Mouse (Mus musculus) ovary, postnatal 14 days (tissue): ENCODE results near the gene Slfn14.
"Not testable (repeated sequence)": the region's sequence is repeated elsewhere in the genome, so short reads cannot be mapped to it uniquely, and the experiment has no call there.

ENCODE experiments used
- DNase-seq: peaks from one replicate; pipeline ENCODE4 v3.0.0; 2022; ENCODE audit warnings: low spot score

Slfn14 gene

GRCm38 (mm10) chr11:83286566-83286965 is at the start of gene Slfn14:
Slfn14 (minus strand) TSS chr11:83286726.
- DNase-seq = no peak

DNA sequence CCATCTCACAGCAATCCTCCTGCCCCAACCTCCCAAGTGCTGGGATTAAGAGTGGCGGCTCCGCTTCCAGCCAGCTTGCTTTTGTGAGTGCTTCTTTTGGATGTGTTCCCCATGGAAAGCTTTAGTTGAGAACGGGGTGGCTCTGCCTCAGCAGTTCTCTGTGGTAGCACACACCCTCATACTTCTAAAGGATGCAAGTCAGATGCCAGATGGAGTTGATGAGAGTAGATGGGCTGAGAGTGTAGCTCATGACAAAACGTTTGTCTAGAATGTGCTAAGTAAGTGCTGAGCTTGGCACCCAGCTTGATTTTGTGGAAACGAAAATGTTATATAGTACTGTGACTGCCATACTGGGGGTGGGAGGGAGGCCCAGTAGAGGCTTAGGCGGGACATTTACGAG is 49.3 kb upstream of the Slfn14 start:
- no peak for DNase-seq

GRCm38 (mm10) chr11:83327427-83327826 is 40.9 kb upstream of the Slfn14 start:
- DNase-seq = peak; percentile 19

DNA sequence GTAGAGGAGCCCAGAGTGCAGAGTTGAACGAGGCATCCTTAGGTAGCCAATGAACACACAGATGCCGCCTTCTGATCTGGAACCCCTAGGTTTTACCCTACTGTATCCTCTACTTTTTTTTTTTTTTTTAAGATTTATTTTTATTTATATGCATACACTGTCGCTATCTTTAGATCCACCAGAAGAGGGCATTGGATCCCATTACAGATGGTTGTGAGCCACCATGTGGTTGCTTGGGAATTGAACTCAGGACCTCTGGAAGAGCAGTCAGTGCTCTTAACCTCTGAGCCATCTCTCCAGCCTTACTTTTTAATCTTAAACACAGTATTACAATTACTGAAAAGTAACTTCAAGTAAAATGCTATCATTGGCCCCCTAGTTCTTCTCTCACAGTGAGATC is 40.2 kb upstream of the Slfn14 start:
- not testable (repeated sequence) for DNase-seq

DNA sequence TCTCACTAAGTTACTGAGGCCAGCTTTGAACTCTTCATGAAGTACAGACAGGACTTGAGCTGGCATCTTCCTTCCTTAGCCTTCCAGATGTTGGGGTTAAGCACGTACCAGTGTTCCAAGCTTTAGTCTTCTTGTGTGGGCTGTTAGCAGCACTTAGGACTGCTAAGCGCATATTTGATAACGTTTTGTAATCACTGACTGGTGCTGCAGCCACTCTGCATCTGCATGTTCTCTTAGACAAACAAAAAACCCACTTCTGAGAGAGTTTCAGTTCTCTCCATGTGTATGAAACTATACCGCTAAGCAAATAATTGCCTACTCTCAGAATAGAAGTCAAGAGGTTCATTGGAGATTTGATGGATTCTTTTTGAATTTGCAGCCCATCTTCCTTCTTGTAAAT is 32.5 kb upstream of the Slfn14 start:
- DNase-seq = no peak

DNA sequence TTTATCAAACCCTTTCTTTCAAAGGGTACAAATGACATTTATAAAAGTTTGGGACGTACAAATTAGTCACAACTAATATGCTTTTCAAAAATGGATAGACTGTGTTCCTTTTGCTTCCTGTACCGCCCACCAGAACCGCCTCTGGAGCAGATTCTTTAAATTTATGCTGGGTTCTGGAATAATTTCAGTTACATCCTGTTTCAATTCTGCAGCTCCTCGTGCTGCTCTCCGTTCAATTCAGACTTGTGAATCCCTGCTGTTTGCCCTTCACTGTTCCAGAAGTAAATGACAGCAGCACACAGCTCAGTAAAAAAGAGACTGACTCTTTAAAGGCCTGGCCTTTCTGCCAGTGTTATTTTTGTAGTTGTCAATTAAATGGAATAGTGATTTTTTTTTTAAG is 25.9 kb upstream of the Slfn14 start:
- no peak for DNase-seq

DNA sequence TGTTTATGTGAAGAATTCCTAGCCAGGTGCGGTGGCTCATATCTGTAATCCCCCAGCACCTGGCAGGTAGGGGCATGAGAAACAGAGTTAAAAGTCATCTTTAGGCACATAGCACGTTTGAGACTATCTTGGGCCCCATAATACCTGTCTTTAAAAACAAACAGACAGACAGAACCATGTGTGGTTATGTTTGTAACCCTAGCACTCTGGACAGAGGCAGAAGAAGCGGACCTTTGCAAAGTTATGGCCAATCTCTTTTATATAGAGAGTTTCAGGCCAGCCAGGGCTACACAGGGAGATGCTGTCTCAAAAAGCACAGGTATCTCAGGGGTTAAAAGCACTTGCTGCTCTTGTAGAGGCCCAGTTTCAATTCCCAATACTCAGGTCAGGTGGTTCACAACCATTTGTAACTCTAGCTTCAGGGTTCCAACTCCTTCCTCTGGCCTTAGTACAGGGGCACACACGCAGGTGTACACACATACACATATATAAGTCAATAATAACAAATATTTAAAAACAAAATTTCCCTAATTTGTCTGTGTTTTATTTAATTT is 20.3 kb upstream of the Slfn14 start:
- no peak for DNase-seq

- DNase-seq = no peak
Observed at GRCm38 (mm10) chr11:83304485-83304884, 18.0 kb upstream of the Slfn14 start.

- no peak for DNase-seq
Observed at GRCm38 (mm10) chr11:83303751-83304150, 17.2 kb upstream of the Slfn14 start.

- DNase-seq = peak; percentile 95
Observed at GRCm38 (mm10) chr11:83302526-83303251, 16.2 kb upstream of the Slfn14 start, which contains the start of gene Pex12. Pex12 (minus strand) TSS chr11:83302586.

- DNase-seq = no peak
Observed at GRCm38 (mm10) chr11:83302124-83302523, 15.6 kb upstream of the Slfn14 start.

DNA sequence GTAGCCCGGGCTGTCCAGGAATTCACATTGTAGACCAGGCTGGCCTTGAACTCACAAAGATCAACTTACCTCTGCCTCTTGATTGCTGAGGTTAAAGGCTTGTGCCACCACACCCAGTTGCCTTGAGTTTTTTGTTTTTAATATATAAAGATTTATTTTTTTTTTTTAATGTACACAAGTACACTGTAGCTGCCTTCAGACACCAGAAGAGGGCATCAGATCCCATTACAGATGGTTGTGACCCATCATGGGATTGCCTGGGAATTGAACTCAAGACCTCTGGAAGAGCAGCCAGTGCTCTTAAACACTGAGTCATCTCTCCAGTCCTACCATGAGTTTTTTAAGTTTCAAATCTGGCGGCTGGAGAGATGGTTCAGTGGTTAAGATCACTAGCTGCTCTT is 14.9 kb upstream of the Slfn14 start:
- DNase-seq = no peak

DNA sequence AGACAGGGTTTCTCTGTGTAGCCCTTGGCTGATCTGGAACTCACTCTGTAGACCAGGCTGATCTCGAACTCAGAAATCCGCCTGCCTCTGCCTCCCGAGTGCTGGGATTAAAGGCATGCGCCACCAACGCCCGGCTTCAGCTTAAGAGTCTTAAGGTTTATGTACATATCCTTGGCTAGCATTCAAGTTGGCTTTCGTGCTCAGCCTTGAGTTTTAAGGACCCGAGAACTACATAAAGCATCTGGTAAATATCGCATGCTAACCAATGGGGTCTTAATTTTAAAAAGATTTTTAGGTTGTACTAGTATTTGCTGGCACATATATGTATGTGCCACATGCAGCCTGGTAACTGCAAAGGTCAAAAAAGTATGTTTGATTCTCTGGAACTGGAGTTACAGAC is 13.2 kb upstream of the Slfn14 start:
- DNase-seq = no peak

DNA sequence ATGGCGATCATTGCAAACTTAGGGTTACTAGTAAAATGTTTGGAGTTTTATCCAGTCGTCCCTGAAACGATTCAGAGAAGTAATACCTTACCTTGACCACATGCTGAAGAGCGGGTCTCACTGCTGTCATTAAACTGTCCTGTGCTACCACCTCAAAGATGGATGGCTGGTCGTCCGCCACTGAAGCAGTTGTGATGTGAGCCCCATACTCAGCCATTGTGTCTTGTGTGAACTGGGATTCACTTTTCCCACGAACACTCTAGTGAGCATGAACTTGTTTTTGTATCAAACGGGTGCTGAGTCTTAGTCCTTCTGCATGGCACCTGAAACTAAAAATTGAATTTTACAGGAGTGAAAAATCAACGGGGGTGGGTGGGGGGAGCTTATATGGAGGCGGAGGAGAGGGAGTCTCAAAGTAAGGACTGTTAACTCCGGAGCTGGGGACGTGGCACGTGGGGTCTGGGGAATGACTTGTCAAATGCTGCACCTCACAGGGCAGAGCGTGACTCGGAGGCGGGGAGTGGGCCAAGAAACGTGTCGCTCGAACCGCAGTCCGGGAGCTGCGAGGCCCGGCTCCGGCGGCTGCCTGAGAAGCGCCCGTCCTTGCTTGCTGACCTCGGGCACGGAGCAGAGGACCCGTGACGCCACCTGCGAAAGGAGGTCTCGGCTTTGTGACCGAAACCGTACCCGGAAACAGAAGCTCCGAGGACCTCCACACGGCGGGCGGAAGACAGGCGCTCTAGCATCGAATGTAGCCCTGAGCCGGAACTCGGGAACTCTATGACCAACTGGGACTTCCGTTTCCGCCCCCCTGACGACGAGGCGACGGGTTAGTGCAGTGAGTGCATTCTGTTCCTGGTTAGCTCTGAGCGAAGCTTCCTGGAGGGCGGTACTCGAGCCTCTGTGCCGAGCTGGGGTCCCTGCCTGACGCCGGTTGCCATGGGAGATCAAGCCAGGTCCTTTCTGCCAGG is 12.0 kb upstream of the Slfn14 start, which contains the start of gene Ap2b1:
Gene Ap2b1, plus strand, starts transcription at position 800 of the 971 bp plus-strand sequence.
- peak; percentile 76 for DNase-seq

- DNase-seq = no peak
Observed at GRCm38 (mm10) chr11:83297816-83298215, 11.3 kb upstream of the Slfn14 start.

- DNase-seq = no peak
Observed at GRCm38 (mm10) chr11:83294133-83294532, 7.6 kb upstream of the Slfn14 start.

DNA sequence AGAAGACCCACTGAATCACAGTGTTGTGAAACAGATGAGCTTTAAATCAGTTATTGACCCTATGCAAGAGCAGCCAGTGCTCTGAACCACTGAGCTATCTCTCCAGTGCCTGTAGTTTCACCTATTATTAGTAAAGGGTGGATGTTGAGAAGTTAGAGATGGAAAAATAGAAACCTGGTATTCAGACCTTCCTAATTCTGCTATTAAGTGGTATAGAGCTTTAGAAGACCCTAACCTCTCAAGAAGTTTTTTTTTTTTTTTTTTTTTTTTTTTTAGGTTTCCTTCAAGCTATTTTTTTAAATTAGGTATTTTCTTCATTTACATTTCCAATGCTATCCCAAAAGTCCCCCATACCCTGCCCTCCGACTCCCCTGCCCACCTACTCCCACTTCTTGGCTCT is 6.7 kb upstream of the Slfn14 start:
- DNase-seq = no peak

DNA sequence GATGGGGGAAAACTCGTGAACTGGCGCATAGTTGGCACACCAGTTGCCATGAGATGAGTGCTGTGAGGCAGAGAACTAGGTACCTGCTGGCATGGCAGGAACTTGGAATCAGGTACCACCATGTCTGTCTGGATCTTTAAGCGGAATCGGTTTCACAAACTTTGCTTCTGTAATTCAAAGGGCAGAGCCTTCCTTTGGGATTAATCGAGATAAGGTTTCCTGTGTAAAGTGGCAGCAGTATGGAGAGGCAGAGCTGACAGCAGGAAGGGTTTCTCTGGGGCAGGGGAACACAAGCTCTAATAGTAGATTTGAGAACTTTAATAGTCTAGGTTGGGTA is 5.7 kb upstream of the Slfn14 start:
- no peak for DNase-seq

- DNase-seq = peak; percentile 87
Observed at GRCm38 (mm10) chr11:83291375-83292250, 5.1 kb upstream of the Slfn14 start.

GRCm38 (mm10) chr11:83289633-83290032 is 3.1 kb upstream of the Slfn14 start:
- DNase-seq = no peak

DNA sequence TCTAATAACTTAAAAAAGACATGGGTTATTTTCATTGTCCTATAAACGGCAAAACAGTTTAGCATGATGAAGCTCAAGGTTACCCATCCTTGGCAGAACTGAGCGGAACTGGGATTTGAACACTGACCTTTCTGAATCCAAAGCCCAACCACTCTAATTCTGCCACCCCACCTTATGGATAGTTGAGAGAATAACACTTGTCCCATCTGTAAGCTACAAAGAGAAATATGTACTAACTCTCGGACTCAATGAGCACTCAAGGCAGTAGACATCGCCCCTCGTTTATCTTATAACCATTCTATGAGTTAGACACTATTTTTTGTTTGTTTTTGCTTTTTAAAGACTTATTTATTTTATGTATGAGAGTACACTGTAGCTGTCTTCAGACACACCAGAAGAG is 2.5 kb upstream of the Slfn14 start:
- no peak for DNase-seq

GRCm38 (mm10) chr11:83285627-83286026 is 899 bp downstream of the Slfn14 start:
- DNase-seq = no peak
